Mouse (Mus musculus) 3T3-L1 (cell line): ENCODE measurements at regions not wholly inside any gene's neighbourhood (a gene's known extent, or its start where the extent isn't known, plus 50 kb on each side); places are given as distances from the start of the nearest gene placed in this dataset.
"Not testable (repeated sequence)": the region's sequence is repeated elsewhere in the genome, so short reads cannot be mapped to it uniquely, and the experiment has no call there.

Source experiments
- DNase-seq: peaks from one replicate; pipeline ENCODE4 v3.0.0-alpha.2; 2015; ENCODE audit warnings: low read depth, low spot score

- not testable (repeated sequence) for DNase-seq
Observed at GRCm38 (mm10) chrX:50602881-50603280, 174.6 kb upstream of the Olfr1324 start.

- not testable (repeated sequence) for DNase-seq
Observed at GRCm38 (mm10) chrX:50602461-50602875, 174.2 kb upstream of the Olfr1324 start.

GRCm38 (mm10) chrX:50600262-50600661, 172.0 kb upstream of the Olfr1324 start:
- DNase-seq = not testable (repeated sequence)

GRCm38 (mm10) chrX:50599780-50600179, 171.5 kb upstream of the Olfr1324 start:
- DNase-seq = no peak

- not testable (repeated sequence) for DNase-seq
Observed at GRCm38 (mm10) chrX:50597626-50598025, 169.3 kb upstream of the Olfr1324 start.

GRCm38 (mm10) chrX:50597105-50597504, 168.8 kb upstream of the Olfr1324 start:
- no peak for DNase-seq

- not testable (repeated sequence) for DNase-seq
Observed at GRCm38 (mm10) chrX:50594976-50595375, 166.7 kb upstream of the Olfr1324 start.

- DNase-seq = no peak
Observed at GRCm38 (mm10) chrX:50591477-50591876, 163.2 kb upstream of the Olfr1324 start.

- DNase-seq = no peak
Observed at GRCm38 (mm10) chrX:50590673-50591341, 162.5 kb upstream of the Olfr1324 start.

GRCm38 (mm10) chrX:50588892-50589291, 160.6 kb upstream of the Olfr1324 start:
- DNase-seq = no peak

GRCm38 (mm10) chrX:50583741-50584580, 155.7 kb upstream of the Olfr1324 start:
- DNase-seq = no peak

- DNase-seq = no peak
Observed at GRCm38 (mm10) chrX:50580200-50580599, 151.9 kb upstream of the Olfr1324 start.

- no peak for DNase-seq
Observed at GRCm38 (mm10) chrX:50576824-50577223, 148.5 kb upstream of the Olfr1324 start.

- DNase-seq = not testable (repeated sequence)
Observed at GRCm38 (mm10) chrX:50572191-50573095, 144.1 kb upstream of the Olfr1324 start.

- DNase-seq = no peak
Observed at GRCm38 (mm10) chrX:50569087-50569486, 140.8 kb upstream of the Olfr1324 start.

GRCm38 (mm10) chrX:50566345-50566744, 138.0 kb upstream of the Olfr1324 start:
- DNase-seq = no peak

- DNase-seq = not testable (repeated sequence)
Observed at GRCm38 (mm10) chrX:50565031-50565430, 136.7 kb upstream of the Olfr1324 start.

- DNase-seq = peak; percentile 11
Observed at GRCm38 (mm10) chrX:50560915-50561314, 132.6 kb upstream of the Olfr1324 start.

GRCm38 (mm10) chrX:50550297-50550696, 122.0 kb upstream of the Olfr1324 start:
- peak; percentile 2 for DNase-seq

GRCm38 (mm10) chrX:50549713-50550112, 121.4 kb upstream of the Olfr1324 start:
- no peak for DNase-seq

- peak; percentile 31 for DNase-seq
Observed at GRCm38 (mm10) chrX:50537785-50538159, 109.5 kb upstream of the Olfr1324 start.
